Mouse (Mus musculus) stomach, postnatal 0 days (tissue): ENCODE results near the gene Pars2. TPM values are rescaled to one million over a fixed set of nuclear protein-coding genes. Genes with fewer than 3 reads are reported as not detected.

ENCODE experiments used
- ATAC-seq: fragments of 200-750 bp; cut with Nextera tagmentation; 2 replicates; pipeline ENCODE4 v1.8.0; 2017; ENCODE audit not compliant: low FRiP score, low TSS enrichment
- DNase-seq: peaks from one replicate; pipeline ENCODE4 v3.0.0-alpha.2; 2016; ENCODE audit warnings: low spot score
- H3K27ac ChIP-seq: fragments of 300-500 bp; sonication (generic); replicated peaks from 2 replicates; pipeline ENCODE4 v1.5.1; 2014; ENCODE audit warnings: mild to moderate bottlenecking, control low read depth
- H3K27me3 ChIP-seq: fragments of 300-500 bp; sonication (generic); 2 replicates; pipeline ENCODE4 v1.6.1; 2014; ENCODE audit warnings: low read length; ENCODE audit not compliant: control insufficient read depth, insufficient read depth
- H3K36me3 ChIP-seq: fragments of 300-500 bp; sonication (generic); 2 replicates; pipeline ENCODE4 v1.6.1; 2014; ENCODE audit warnings: low read length, mixed read lengths; ENCODE audit not compliant: control insufficient read depth, insufficient read depth
- H3K4me1 ChIP-seq: fragments of 300-500 bp; sonication (generic); replicated peaks from 2 replicates; pipeline ENCODE4 v1.6.1; 2014; ENCODE audit warnings: antibody characterized with exemption; ENCODE audit not compliant: control insufficient read depth, insufficient read depth
- H3K4me2 ChIP-seq: fragments of 300-500 bp; sonication (generic); replicated peaks from 2 replicates; pipeline ENCODE4 v1.6.1; 2014; ENCODE audit warnings: low read depth, mild to moderate bottlenecking, control low read depth, moderate library complexity
- H3K4me3 ChIP-seq: fragments of 300-500 bp; sonication (generic); 2 replicates; pipeline ENCODE4 v1.5.1; 2014; ENCODE audit warnings: low read depth, low read length, control low read depth
- H3K9ac ChIP-seq: fragments of 300-500 bp; sonication (generic); 2 replicates; pipeline ENCODE4 v1.6.1; 2014; ENCODE audit warnings: mild to moderate bottlenecking, low read length, control low read depth, mixed read lengths
- H3K9me3 ChIP-seq: fragments of 300-500 bp; sonication (generic); 2 replicates; pipeline ENCODE4 v1.6.1; 2016; ENCODE audit warnings: low read length; ENCODE audit not compliant: control insufficient read depth
- CTCF ChIP-seq: IDR thresholded peaks from 2 replicates; pipeline ENCODE4 v1.5.1; 2016; ENCODE audit warnings: antibody characterized with exemption, low read depth, mild to moderate bottlenecking, moderate library complexity
- EP300 ChIP-seq: optimal IDR thresholded peaks from 2 replicates; pipeline ENCODE3; 2016; ENCODE audit warnings: antibody characterized with exemption
- WGBS: fragments of 180-500 bp; shearing (Covaris S2); extraction: QIAGEN DNeasy Blood & Tissue Kit; methylation state at CpG from one replicate; pipeline ENCODE4 v1.1.7; 2014; 5-methylcytosine and 5-hydroxymethylcytosine counted together
- polyA plus RNA-seq: library from polyadenylated mRNA; unstranded; fragments of >200 nt; fragmentation: Nextera tagmentation; extraction: Ambion mirVana; gene quantifications from 2 replicates; pipeline ENCODE4 v1.2.1, GENCODE M21; 2015

Gene Pars2
- polyA plus RNA-seq, 1 experiment from 2014 or later, result 5.9 TPM

- H3K4me1 ChIP-seq, result no peaks in the 10 kb centered on the region
- ATAC-seq, result peak; percentile 99
- peak; percentile 97 for DNase-seq
- peaks cover 10% of the 10 kb centered on the region for H3K36me3 ChIP-seq
- H3K27me3 ChIP-seq, result no peaks in the 10 kb centered on the region
- H3K4me2 ChIP-seq, result peak within 1 kb of the TSS; percentile 70
- no peaks in the 10 kb centered on the region for H3K9me3 ChIP-seq
- H3K4me3 ChIP-seq, result peak within 1 kb of the TSS; percentile 79
- WGBS, result 0% methylated on average over 43 of the region's 43 CpGs
- peak within 1 kb of the TSS; percentile 56 for H3K27ac ChIP-seq
- H3K9ac ChIP-seq, result peak within 1 kb of the TSS; percentile 90
- TF ChIP-seq EP300, result no peak
- TF ChIP-seq CTCF, result no peak
Measured at GRCm38 (mm10) chr4:106678442-106679118, 27.7 kb downstream of the Pars2 start, which contains the start of gene Ttc4. Gene Ttc4 (minus strand): TSS chr4:106678944.

DNA sequence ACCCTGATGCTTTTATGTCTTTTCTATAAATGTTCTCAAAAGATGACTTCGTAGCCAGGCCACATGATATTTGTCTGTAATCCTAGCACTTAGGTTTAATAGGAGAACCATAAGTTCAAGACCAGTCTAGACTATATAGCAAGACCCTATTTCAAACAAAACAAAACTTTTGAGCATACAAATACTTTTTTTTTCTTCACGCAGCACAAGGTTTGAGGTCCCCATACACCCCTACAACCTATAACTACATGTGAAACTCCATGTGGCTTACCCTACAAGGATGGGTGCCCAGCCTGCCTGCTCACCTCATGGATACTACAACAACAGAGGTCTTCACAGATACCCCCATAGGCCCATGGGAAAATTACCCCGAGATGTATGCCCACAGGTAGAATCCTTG is 28.3 kb downstream of the Pars2 start:
- no peaks in the 10 kb centered on the region for H3K4me1 ChIP-seq
- TF ChIP-seq CTCF (no peak), EP300 (no peak)
- 38% methylated on average over 3 of the region's 3 CpGs for WGBS
- ATAC-seq (no peak; the same call in 1 of the 2 replicates), DNase-seq (no peak)
- no peaks in the 10 kb centered on the region for H3K9me3 ChIP-seq
- H3K9ac ChIP-seq, result no peak overlapping the region
- no peak overlapping the region for H3K27ac ChIP-seq
- H3K4me2 ChIP-seq, result no peak overlapping the region
- no peaks in the 10 kb centered on the region for H3K27me3 ChIP-seq
- H3K36me3 ChIP-seq, result peaks cover 10% of the 10 kb centered on the region
- H3K4me3 ChIP-seq, result no peak overlapping the region

- no peak for ATAC-seq
- TF ChIP-seq EP300 (no peak), CTCF (no peak)
- no peak for DNase-seq
Measured at GRCm38 (mm10) chr4:106680955-106681354, 30.1 kb downstream of the Pars2 start.

DNA sequence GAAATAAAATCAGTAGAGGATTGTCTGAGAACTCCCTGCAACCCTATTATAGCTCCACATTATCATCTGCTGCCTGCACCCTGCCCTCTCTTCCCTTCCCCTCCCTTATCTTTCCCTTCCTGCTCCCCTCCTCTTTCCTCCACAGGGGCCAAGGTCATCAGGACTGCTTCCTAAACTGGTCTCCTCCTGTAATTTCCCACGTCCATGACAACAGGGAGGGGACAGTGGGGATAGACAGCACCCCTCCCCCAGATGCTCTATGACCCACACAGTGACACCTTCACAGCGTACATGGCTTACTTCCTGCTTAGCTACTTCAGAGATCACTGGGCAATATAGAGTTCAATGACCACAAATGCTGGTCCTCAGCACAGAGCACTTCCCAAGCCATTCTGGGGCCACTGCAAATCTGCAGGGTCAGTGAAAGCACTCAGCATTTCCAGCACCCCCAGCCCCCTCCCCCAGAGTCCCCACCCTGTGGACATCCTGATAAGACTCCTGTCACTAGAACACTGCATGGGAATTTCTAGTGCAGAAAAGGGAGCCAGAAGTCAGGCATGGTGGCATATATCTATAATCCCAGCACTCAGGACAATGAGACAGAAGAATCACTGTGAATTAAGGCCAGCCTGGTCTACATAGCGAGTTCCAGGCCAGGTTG is 37.9 kb downstream of the Pars2 start:
- ATAC-seq (peak; percentile 63), DNase-seq (no peak)
- Histone ChIP-seq H3K9me3 (no peaks in the 10 kb centered on the region), H3K9ac (no peak overlapping the region), H3K4me3 (no peak overlapping the region), H3K27me3 (no peaks in the 10 kb centered on the region), H3K4me2 (no peak overlapping the region), H3K36me3 (no peaks in the 10 kb centered on the region), H3K27ac (no peak overlapping the region), H3K4me1 (no peaks in the 10 kb centered on the region)
- WGBS, result 37% methylated on average over 3 of the region's 3 CpGs
- no peak for TF ChIP-seq EP300
- TF ChIP-seq CTCF, result no peak

More at GRCm38 (mm10) chr4:106680955-106681354, 30.1 kb downstream of the Pars2 start:
- Histone ChIP-seq H3K9me3 (no peaks in the 10 kb centered on the region), H3K9ac (no peak overlapping the region), H3K4me2 (no peak overlapping the region), H3K36me3 (peaks cover 6% of the 10 kb centered on the region; the same call in 1 of the 2 replicates), H3K4me3 (no peak overlapping the region), H3K27me3 (no peaks in the 10 kb centered on the region), H3K4me1 (no peaks in the 10 kb centered on the region), H3K27ac (no peak overlapping the region)
- 56% methylated on average over 2 of the region's 2 CpGs for WGBS

DNA sequence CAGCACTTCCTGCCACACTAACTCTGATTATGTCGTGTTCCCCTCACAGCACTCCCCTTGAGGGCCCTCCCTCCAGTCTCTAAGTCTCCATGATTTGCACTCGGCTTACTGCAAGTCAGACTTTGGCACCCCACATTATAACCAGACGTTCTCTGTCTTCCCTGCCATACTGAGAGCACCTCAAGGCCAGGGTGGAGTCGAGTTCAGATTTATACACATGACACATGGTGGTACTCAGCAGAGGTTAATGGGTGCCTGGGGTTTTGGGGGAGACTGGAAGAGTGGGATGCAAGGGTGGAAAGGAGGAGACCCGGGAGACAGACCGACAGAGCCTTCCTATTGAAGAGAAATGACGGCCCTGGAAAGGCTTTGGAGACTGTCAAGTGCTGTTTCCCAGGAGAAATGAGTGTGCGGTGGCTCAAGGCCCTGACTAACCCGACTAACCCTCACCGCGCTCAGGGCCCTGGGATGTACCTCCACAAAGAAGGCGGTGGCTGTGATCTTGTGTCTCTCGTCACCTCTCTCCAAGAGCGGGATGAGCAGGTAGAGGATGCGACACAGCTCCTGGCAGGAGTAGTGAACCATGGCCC is 43.1 kb downstream of the Pars2 start:
- 79% methylated on average over 15 of the region's 15 CpGs for WGBS

More for the DNA sequence above, 43.1 kb downstream of the Pars2 start:
- H3K4me3 ChIP-seq, result no peak overlapping the region
- no peaks in the 10 kb centered on the region for H3K4me1 ChIP-seq
- no peaks in the 10 kb centered on the region for H3K36me3 ChIP-seq
- H3K27ac ChIP-seq, result no peak overlapping the region
- TF ChIP-seq EP300 (no peak), CTCF (no peak)
- no peak for ATAC-seq
- no peak overlapping the region for H3K4me2 ChIP-seq
- H3K27me3 ChIP-seq, result no peaks in the 10 kb centered on the region
- no peaks in the 10 kb centered on the region for H3K9me3 ChIP-seq
- H3K9ac ChIP-seq, result no peak overlapping the region
- no peak for DNase-seq
